Mouse (Mus musculus): Measurements from ENCODE around the gene Lrrc32. TPM values are rescaled to one million over a fixed set of nuclear protein-coding genes. Genes with fewer than 3 reads are reported as not detected.

Lrrc32 gene
- polyA plus RNA-seq, 1 experiment from 2014 or later: 15.3 TPM

DNA sequence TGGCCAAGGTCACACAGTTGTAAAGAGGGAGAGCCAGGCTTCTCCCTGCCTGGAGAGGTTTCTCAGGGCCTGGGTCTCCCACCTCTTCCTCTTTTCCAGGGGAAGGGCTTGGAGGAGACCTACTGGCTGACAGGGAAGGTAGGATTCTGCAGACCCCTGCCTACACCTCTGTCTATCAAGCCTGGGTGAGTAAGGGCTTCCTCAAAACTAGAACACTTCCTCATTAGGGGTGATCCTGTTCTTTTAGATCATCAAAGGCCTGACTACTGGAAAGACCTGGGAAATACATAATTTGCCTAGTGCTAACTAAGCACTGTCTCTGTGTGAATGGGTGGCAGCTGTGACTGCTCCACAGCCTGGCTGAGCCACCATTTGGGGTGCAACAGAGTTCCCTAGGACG, 14.5 kb upstream of the Lrrc32 start:
- H3K4me3 ChIP-seq (ENCODE audit: low read length): no peak overlapping the region
- no peak overlapping the region for H3K4me2 ChIP-seq (replicated peaks; ENCODE audit: low read depth, low read length)
- H3K9ac ChIP-seq (replicated peaks; ENCODE audit: low read length): no peak overlapping the region
- 77% methylated on average over 1 of the region's 1 CpGs for WGBS
- ATAC-seq (ENCODE audit: low FRiP score, low TSS enrichment): no peak
- H3K4me1 ChIP-seq (ENCODE audit: insufficient read depth, low read length): no peaks in the 10 kb centered on the region
- no peaks in the 10 kb centered on the region for H3K9me3 ChIP-seq (ENCODE audit: low read length)
- H3K27me3 ChIP-seq (ENCODE audit: insufficient read depth, low read length): peaks cover 4% of the 10 kb centered on the region
- H3K27ac ChIP-seq (ENCODE audit: low read length): no peak overlapping the region
- H3K36me3 ChIP-seq (ENCODE audit: insufficient read depth, low read length): no peaks in the 10 kb centered on the region

DNA sequence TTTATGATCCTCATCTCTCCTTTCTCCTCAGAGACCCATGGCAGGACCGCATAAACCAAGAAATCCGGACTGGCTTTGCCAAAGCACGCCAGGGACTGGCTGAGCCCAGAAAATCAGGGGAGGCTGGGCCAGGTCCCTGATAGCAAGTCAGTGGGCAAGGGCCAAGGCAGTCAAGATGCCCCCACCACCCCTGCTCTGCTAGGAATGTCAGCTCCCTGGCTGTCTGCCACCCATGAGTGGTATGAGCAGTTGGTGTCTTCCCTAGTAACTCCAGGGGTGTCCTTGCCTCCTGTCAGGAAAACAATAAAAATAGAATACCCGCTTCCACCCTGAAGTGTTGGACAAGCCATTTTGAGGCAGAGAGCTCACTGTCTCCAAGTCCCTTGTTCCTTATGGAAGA, 11.9 kb upstream of the Lrrc32 start:
- WGBS: 70% methylated on average over 4 of the region's 4 CpGs

DNA sequence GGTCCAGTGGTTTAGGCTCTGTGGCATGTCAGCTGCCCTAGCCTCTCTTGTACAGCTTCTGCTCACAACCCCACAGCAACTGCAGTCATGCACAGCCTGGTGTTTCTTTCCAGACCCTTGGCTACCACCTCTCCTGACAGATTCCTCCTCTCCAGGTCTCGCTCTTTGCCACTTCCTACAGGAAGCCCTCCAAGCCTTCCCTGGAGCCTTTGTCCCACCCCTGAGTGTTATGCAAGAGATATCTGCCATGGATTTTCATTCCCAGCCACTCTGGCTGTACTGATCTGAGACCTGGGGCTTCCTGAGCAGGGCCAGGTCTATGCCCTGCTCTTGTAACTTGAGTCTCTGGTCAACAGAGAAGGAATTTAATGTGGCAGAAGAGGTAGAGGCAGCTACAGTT, 8.6 kb upstream of the Lrrc32 start:
- Histone ChIP-seq H3K27me3 (ENCODE audit: insufficient read depth, low read length) (peaks cover 12% of the 10 kb centered on the region), H3K4me3 (ENCODE audit: low read length) (no peak overlapping the region), H3K4me1 (ENCODE audit: insufficient read depth, low read length) (peaks cover 26% of the 10 kb centered on the region), H3K4me2 (replicated peaks; ENCODE audit: low read depth, low read length) (no peak overlapping the region), H3K9ac (replicated peaks; ENCODE audit: low read length) (no peak overlapping the region; the same call in 1 of the 2 replicates), H3K36me3 (ENCODE audit: insufficient read depth, low read length) (no peaks in the 10 kb centered on the region), H3K9me3 (ENCODE audit: low read length) (no peaks in the 10 kb centered on the region), H3K27ac (ENCODE audit: low read length) (no peak overlapping the region)
- WGBS: 89% methylated on average over 1 of the region's 1 CpGs
- no peak for ATAC-seq (ENCODE audit: low FRiP score, low TSS enrichment)

More for the DNA sequence above, 11.9 kb upstream of the Lrrc32 start:
- H3K9me3 ChIP-seq (ENCODE audit: low read length): no peaks in the 10 kb centered on the region
- peaks cover 12% of the 10 kb centered on the region for H3K27me3 ChIP-seq (ENCODE audit: insufficient read depth, low read length)
- H3K4me3 ChIP-seq (ENCODE audit: low read length): no peak overlapping the region
- H3K4me1 ChIP-seq (ENCODE audit: insufficient read depth, low read length): peaks cover 8% of the 10 kb centered on the region; the same call in 1 of the 2 replicates
- H3K36me3 ChIP-seq (ENCODE audit: insufficient read depth, low read length): no peaks in the 10 kb centered on the region
- H3K27ac ChIP-seq (ENCODE audit: low read length): no peak overlapping the region
- no peak overlapping the region for H3K9ac ChIP-seq (replicated peaks; ENCODE audit: low read length)
- ATAC-seq (ENCODE audit: low FRiP score, low TSS enrichment): no peak
- no peak overlapping the region for H3K4me2 ChIP-seq (replicated peaks; ENCODE audit: low read depth, low read length)

DNA sequence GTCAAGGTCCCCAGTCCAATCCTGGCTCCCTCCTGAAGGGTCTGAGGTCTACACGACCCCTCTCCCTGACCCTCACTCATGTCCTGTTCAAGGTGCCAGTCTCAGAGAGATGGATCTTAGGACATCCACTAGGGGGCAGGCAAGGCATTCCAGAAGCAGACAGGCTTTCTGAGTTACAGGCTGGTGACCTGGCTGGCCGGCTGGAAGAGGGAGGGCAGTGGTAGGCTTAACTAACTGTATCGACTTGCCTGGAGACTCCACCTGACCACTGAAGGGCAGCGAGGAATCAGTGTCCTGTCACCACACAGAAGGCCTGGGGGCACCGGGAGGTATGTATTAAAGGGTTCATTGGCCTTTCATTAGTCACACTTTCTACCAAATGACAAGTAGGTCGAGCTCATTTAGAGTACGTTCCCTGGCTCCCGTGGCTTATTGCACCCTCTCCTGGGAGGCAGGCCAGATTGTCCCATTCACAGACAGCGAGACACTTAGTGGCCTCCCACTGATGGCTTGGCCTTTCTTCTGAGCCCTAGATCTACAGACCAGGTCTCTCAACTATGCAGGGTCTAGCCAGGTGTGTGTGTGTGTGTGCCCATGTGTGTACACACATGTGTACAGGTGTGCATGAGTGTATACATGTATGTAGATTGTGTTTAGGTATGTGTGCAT, 7.9 kb upstream of the Lrrc32 start:
- Histone ChIP-seq H3K36me3 (ENCODE audit: insufficient read depth, low read length) (no peaks in the 10 kb centered on the region), H3K4me1 (ENCODE audit: insufficient read depth, low read length) (peaks cover 32% of the 10 kb centered on the region), H3K27me3 (ENCODE audit: insufficient read depth, low read length) (peaks cover 12% of the 10 kb centered on the region), H3K4me3 (ENCODE audit: low read length) (no peak overlapping the region), H3K9me3 (ENCODE audit: low read length) (no peaks in the 10 kb centered on the region), H3K4me2 (replicated peaks; ENCODE audit: low read depth, low read length) (no peak overlapping the region), H3K27ac (ENCODE audit: low read length) (no peak overlapping the region), H3K9ac (replicated peaks; ENCODE audit: low read length) (no peak overlapping the region; the same call in 1 of the 2 replicates)
- 5% methylated on average over 9 of the region's 9 CpGs for WGBS
- peak; percentile 81 for ATAC-seq (ENCODE audit: low FRiP score, low TSS enrichment)

DNA sequence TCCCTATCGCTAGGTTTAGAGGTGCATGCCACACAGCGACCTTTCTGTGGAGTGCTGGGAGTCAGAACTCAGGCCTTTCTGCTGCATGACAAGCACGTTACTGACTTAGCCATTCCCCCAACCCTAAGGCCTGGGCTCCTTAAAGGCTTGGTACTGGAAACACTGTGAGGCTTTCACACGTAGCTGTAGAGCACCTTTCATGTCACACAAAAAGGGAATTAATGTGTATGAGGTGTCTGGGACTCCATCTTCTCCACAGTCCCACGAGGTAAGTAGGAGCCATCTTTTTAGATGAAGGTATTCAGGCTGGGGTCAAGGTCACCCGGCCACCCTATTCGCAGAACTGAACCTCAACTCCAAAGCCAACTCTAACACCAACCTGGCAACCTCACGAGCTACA, 7.2 kb upstream of the Lrrc32 start:
- no peak overlapping the region for H3K9ac ChIP-seq (replicated peaks; ENCODE audit: low read length)
- H3K27me3 ChIP-seq (ENCODE audit: insufficient read depth, low read length): peaks cover 12% of the 10 kb centered on the region
- ATAC-seq (ENCODE audit: low FRiP score, low TSS enrichment): no peak
- no peaks in the 10 kb centered on the region for H3K36me3 ChIP-seq (ENCODE audit: insufficient read depth, low read length)
- 85% methylated on average over 8 of the region's 8 CpGs for WGBS
- peak overlapping the region; percentile 86; the same call in 1 of the 2 replicates for H3K27ac ChIP-seq (ENCODE audit: low read length)
- no peak overlapping the region for H3K4me2 ChIP-seq (replicated peaks; ENCODE audit: low read depth, low read length)
- H3K4me1 ChIP-seq (ENCODE audit: insufficient read depth, low read length): peaks cover 38% of the 10 kb centered on the region
- no peaks in the 10 kb centered on the region for H3K9me3 ChIP-seq (ENCODE audit: low read length)
- no peak overlapping the region for H3K4me3 ChIP-seq (ENCODE audit: low read length)

DNA sequence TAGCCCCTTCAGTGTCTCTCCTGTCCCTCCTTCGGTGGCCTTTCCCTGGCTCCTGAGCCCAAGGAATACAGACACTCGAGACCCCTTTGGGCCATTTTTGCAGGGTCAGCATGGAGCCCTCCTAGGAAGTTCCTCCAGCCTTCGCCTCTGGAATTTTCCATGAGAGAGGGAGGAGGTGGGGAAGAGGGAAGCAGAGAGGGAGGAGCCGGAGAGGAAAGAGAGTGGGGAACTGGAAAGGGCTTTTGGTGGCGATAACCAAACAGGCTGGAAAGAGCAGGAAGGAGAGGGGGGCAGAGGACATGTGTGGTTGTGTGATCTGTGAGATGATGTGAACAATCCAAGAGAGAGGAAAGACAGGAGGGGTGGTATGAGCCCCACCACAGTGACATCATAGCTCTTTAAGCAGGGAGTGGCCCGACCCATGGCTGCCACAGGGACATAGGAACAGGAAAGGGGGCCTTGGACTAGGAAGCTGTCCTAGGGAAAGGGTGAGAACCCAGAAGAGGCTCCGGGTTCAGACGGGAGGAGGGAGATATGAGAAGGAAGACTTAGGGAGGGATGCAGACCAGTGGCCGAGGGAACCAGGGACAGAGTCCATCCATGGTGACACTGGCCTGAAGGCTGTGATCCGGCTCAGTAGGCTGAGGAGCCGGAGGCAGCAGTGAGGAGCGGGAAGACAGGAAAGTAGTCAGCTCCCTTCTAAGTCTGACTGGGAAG, 6.4 kb upstream of the Lrrc32 start:
- Histone ChIP-seq H3K27ac (ENCODE audit: low read length) (peak overlapping the region; percentile 86), H3K4me1 (ENCODE audit: insufficient read depth, low read length) (peaks cover 38% of the 10 kb centered on the region), H3K9ac (replicated peaks; ENCODE audit: low read length) (peak overlapping the region; percentile 50; the same call in 1 of the 2 replicates), H3K27me3 (ENCODE audit: insufficient read depth, low read length) (peaks cover 12% of the 10 kb centered on the region), H3K9me3 (ENCODE audit: low read length) (no peaks in the 10 kb centered on the region), H3K36me3 (ENCODE audit: insufficient read depth, low read length) (no peaks in the 10 kb centered on the region), H3K4me3 (ENCODE audit: low read length) (no peak overlapping the region), H3K4me2 (replicated peaks; ENCODE audit: low read depth, low read length) (peak overlapping the region; percentile 14; the same call in 1 of the 2 replicates)
- peak; percentile 13; the same call in 1 of the 2 replicates for ATAC-seq (ENCODE audit: low FRiP score, low TSS enrichment)
- 32% methylated on average over 12 of the region's 12 CpGs for WGBS

DNA sequence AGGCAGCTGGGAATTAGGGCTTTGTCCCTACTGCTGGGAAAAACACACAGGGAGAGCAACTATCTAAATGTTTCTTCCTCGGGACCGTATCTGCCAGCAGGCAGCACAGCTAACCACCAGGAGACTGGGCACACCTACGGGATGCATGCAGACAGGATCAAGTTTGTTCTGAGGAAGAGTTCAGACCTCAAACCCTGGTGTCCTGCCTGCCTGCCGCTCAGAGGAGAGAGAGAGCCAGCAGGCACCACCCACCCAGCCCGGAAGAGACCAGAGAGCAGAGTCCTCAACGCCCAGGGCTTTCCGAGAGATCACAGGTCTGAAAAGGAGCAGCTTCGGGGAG, 5.8 kb upstream of the Lrrc32 start:
- Histone ChIP-seq H3K4me3 (ENCODE audit: low read length) (no peak overlapping the region), H3K36me3 (ENCODE audit: insufficient read depth, low read length) (no peaks in the 10 kb centered on the region), H3K4me2 (replicated peaks; ENCODE audit: low read depth, low read length) (peak overlapping the region; percentile 14; the same call in 1 of the 2 replicates), H3K4me1 (ENCODE audit: insufficient read depth, low read length) (peaks cover 38% of the 10 kb centered on the region), H3K27ac (ENCODE audit: low read length) (peak overlapping the region; percentile 86), H3K9ac (replicated peaks; ENCODE audit: low read length) (peak overlapping the region; percentile 50; the same call in 1 of the 2 replicates), H3K27me3 (ENCODE audit: insufficient read depth, low read length) (peaks cover 12% of the 10 kb centered on the region), H3K9me3 (ENCODE audit: low read length) (no peaks in the 10 kb centered on the region)
- no peak for ATAC-seq (ENCODE audit: low FRiP score, low TSS enrichment)
- 36% methylated on average over 8 of the region's 8 CpGs for WGBS

DNA sequence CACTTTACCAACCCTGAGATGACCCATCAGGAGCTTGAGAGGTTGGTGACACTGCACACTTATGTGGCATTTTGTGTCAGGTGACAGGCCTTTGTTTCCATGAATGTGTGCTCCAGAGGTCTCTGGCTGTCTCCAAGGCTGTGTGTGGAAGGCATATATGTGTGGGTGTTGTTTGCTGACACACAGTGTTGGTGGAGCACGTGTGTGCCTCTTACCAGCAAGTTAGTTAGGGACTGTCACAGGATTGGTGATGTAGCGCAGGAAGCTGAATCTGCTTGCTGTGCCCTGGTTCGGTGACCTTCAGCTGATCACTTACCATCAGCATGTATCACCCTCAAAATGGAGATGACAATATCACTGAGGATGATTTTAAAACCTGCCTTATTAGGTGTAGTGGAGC, 4.2 kb upstream of the Lrrc32 start:
- Histone ChIP-seq H3K4me1 (ENCODE audit: insufficient read depth, low read length) (peaks cover 44% of the 10 kb centered on the region), H3K27me3 (ENCODE audit: insufficient read depth, low read length) (peaks cover 8% of the 10 kb centered on the region; the same call in 1 of the 2 replicates)
- no peak for ATAC-seq (ENCODE audit: low FRiP score, low TSS enrichment)

DNA sequence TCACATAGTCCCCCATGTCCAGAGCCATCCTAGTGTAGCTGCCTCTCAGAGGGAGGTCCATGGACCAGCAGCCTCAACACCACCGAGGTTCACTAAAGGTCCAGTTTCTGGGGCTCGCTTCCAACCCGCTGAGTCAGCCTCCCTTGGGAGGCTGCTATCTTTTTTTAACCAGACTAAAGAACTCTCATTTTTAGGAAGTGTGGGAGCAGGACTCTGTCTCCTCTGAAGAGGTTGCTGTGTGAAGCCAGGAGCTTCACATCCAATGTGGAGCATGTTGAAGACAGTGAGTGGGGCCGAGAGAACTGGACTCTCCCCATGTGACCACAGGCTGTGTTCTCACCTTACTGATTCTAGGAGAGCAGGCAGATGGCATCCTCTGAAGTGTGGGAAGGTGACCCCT, 3.6 kb upstream of the Lrrc32 start:
- Histone ChIP-seq H3K4me1 (ENCODE audit: insufficient read depth, low read length) (peaks cover 44% of the 10 kb centered on the region), H3K27ac (ENCODE audit: low read length) (no peak overlapping the region), H3K4me3 (ENCODE audit: low read length) (no peak overlapping the region), H3K4me2 (replicated peaks; ENCODE audit: low read depth, low read length) (no peak overlapping the region), H3K36me3 (ENCODE audit: insufficient read depth, low read length) (no peaks in the 10 kb centered on the region), H3K9me3 (ENCODE audit: low read length) (no peaks in the 10 kb centered on the region), H3K27me3 (ENCODE audit: insufficient read depth, low read length) (0 out of 2 replicates have a peak, but pooled peaks cover 1% of the 10 kb centered on the region), H3K9ac (replicated peaks; ENCODE audit: low read length) (no peak overlapping the region)
- no peak for ATAC-seq (ENCODE audit: low FRiP score, low TSS enrichment)
- WGBS: 62% methylated on average over 4 of the region's 4 CpGs

More for the DNA sequence above, 4.2 kb upstream of the Lrrc32 start:
- H3K36me3 ChIP-seq (ENCODE audit: insufficient read depth, low read length): no peaks in the 10 kb centered on the region
- H3K4me2 ChIP-seq (replicated peaks; ENCODE audit: low read depth, low read length): no peak overlapping the region
- H3K4me3 ChIP-seq (ENCODE audit: low read length): no peak overlapping the region
- H3K27ac ChIP-seq (ENCODE audit: low read length): no peak overlapping the region
- no peaks in the 10 kb centered on the region for H3K9me3 ChIP-seq (ENCODE audit: low read length)
- no peak overlapping the region for H3K9ac ChIP-seq (replicated peaks; ENCODE audit: low read length)
- 79% methylated on average over 3 of the region's 3 CpGs for WGBS

DNA sequence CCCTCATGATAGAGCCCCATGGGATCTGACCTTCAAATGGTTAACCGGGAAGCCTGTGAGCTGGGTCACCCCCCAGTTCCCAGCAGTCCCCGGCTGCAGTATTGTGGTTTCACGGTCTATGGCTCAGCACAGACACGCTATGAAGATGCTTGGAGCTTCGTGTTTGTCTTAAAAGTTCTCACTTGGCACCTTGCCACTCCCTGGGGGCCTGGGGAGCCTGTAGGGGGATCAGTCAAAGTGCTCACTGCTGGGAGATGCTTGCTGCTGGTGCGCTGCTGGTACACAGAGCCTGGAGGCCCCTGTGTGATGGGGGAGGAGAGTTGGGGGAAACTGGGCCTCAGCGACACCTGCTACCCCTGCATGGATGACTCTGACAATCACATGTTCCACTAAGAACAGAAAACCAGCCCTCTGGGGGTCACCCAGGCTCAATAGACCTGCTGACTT, 2.6 kb upstream of the Lrrc32 start:
- Histone ChIP-seq H3K9ac (replicated peaks; ENCODE audit: low read length) (no peak overlapping the region), H3K27ac (ENCODE audit: low read length) (no peak overlapping the region), H3K4me1 (ENCODE audit: insufficient read depth, low read length) (peaks cover 40% of the 10 kb centered on the region), H3K9me3 (ENCODE audit: low read length) (no peaks in the 10 kb centered on the region), H3K4me3 (ENCODE audit: low read length) (no peak overlapping the region), H3K4me2 (replicated peaks; ENCODE audit: low read depth, low read length) (no peak overlapping the region), H3K27me3 (ENCODE audit: insufficient read depth, low read length) (no peaks in the 10 kb centered on the region), H3K36me3 (ENCODE audit: insufficient read depth, low read length) (no peaks in the 10 kb centered on the region)
- no peak for ATAC-seq (ENCODE audit: low FRiP score, low TSS enrichment)
- WGBS: 37% methylated on average over 7 of the region's 7 CpGs

Measured in kidney, embryonic 16.5 days (tissue).